Mouse (Mus musculus): ENCODE data around the gene Ky. TPM values are rescaled to one million over a fixed set of nuclear protein-coding genes. Genes with fewer than 3 reads are reported as not detected.

Gene Ky
- 1 to 10 TPM; 1.7 to 5.1 (median 2.1) TPM for total RNA-seq (2022)

- no peak for DNase-seq (ENCODE audit: low spot score in 2 of 2)
Observed at GRCm38 (mm10) chr9:102505700-102506585, at the start of gene Ky. Gene Ky, plus strand, starts transcription at chr9:102505750.

GRCm38 (mm10) chr9:102462251-102462650 lies 43.3 kb upstream of the Ky start:
- DNase-seq (ENCODE audit: low spot score in 2 of 2), result no peak

- no peak for DNase-seq (ENCODE audit: low spot score in 2 of 2)
Observed at GRCm38 (mm10) chr9:102465044-102465443, 40.5 kb upstream of the Ky start.

DNA sequence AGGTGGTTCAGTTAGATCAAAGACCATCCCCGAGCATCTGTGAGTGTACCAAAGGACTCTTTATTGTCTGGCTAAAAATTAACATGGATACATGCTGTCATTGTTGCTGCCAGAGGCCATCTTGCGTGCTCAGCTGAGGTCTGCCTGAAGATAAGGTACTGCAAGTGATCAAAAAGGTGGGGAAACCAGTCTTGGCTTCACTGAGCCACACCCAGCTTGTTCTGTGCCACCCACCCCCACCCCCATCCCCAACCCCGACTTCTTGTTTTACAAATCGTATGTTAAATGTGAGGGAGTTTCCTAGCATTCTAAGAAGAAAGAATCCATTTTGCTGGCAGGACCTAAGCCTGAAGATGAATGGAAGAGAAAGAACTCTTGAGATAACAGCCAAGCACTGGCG lies 39.8 kb upstream of the Ky start:
- no peak for DNase-seq (ENCODE audit: low spot score in 2 of 2)

DNA sequence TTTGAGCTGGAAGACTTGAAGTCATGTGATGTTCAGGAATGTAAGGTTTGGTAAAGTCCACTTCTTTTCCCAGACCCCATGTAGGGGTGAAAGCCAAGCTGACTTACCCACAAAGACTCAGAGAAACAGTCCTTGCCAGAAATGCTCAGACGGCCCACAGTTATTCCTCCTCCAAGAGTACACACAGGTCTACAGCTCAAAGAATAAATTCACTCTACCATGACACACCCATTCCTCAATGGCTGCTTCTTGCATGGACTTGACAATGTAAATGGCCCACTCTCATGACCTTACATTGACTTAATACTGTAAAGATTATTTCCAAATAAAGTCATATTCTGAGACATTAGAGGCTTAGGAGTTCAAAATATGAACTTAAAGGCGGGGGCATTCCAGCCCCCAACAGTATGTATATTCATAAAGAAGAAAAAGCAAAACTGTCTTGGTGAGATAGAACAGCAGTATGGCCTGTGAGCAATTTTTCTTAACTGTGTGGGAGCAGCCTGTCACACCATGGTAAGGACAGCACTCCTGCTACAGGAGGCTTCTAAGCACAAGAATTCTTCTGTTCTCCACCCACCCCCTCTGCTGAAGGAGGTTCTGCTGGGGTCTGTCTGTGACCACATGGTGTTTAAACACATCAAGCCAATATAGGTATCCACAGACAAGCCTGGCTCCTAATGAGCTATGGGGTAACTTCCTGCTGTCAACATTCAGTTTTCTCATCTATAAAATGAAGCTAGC lies 35.3 kb upstream of the Ky start:
- no peak for DNase-seq (ENCODE audit: low spot score in 2 of 2)

GRCm38 (mm10) chr9:102477767-102478450 lies 27.6 kb upstream of the Ky start:
- peak in 1 of 2 experiments; percentile 75 for DNase-seq (ENCODE audit: low spot score in 2 of 2)

- DNase-seq (ENCODE audit: low spot score in 2 of 2), result no peak
Observed at GRCm38 (mm10) chr9:102478451-102478835, 27.1 kb upstream of the Ky start.

- DNase-seq (ENCODE audit: low spot score in 2 of 2), result no peak
Observed at GRCm38 (mm10) chr9:102479022-102479421, 26.5 kb upstream of the Ky start.

DNA sequence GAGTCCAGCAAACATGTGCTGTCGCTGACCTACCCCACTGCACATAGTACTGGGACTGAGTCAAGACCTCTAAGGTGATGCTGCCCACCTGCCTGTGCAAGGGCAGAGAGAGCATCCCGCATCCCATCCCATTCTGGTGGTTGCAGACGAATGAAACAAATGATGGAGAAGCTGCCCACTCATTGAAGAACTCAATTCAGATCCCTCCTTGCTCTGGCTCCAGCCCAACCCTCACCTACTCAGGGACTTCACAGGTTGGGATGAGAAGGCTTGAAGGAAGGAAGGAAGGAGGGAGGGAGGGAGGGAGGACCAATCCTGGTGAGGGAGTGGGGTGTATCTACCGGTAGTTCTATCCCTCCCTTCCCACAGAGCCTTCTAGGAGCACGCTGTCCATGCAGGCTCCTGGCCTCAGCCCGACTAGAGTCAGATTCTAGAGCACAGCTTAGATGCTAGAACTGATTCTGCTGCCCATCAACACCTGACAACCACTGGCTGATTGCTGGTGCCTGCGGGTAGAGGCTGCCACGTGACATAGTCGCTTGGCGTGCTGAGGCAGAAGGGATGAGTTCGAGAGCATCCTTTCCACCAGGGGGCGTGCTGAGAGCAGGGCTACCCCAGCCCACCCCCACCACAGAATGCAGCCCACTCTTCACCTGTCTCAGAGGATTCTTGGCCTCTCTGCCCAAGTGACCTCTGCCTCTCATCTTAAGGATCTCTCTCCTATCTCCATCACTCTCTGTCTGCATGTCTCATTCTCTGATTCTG lies 13.3 kb upstream of the Ky start:
- DNase-seq (ENCODE audit: low spot score in 2 of 2), result no peak

DNA sequence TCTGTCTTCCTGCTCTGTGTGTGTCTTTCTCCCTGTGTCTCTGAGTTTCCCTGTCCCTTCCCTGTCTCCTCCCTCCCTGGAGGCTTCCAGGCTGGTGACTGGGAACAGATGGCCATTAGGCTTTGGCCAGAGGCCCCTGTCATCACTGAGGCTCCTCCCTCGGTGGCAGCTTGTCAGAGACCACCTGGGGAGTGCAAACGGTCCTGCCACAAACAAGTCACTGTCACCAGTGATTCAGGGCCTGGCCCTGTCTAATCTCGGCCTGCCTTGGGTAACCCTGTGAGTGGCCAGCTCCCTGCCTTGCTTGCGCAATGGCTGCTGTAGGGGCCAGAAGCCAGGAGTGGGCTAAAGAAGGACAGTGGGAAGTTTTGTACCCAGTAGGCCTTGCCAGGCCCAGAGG lies 12.5 kb upstream of the Ky start:
- no peak for DNase-seq (ENCODE audit: low spot score in 2 of 2)

DNA sequence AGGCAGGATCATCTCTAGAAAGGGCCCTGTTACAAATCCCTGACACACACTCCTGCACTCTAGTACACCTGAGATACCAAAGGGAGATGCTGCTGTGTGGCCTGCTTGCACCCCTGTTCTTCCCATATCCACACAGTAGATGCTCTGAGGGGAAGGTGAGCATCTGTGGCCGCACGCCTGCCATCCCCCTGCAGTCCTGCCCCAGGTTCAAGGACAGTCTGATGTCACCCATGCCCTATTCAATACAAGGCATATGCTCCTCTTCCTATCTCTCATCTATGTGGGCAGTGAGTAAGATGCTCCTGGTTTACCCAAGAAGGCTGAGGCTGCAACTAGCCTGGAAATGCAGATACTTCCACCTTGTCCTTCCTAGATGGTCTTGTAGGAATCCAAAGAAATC lies 11.6 kb upstream of the Ky start:
- DNase-seq (ENCODE audit: low spot score in 2 of 2), result no peak

DNA sequence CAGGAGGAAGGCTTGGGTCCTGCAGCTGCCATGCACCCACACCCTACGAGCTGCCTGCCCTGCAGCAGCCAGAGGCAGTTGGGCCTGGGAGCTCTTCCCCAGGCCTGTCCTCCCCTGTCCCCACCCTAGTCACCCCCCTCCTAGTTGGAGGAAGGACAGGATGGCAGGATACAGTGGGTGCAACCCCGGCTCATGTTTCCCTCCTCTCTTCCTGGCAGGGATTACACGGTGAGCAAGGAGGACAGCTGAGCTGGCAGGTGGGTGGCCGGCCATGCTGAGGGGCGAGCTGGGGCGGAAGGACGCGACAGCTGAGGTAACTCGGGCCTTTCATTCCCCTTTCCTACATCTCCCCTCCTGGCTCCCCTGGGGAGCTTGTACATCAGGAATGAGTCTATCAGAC lies 11.1 kb upstream of the Ky start:
- DNase-seq (ENCODE audit: low spot score in 2 of 2), result no peak

DNA sequence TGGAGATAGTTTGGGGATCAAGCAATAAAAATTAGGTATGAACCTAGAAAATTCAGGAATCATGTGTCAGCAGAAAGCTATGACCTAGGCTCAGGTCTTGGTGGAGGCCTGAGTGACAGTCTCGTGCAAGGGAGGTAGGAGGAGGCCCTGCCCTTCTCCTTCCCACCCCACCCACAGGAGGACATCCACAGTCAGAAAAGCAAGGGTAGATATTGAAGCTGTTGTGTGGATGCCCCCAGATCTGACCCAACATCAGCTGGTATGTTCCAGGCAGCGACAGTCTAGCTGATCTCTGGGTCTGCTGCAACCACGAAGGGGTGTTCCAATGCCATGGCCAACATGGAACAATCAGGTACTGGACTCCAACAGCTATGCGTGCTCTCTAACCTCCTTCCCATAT lies 10.3 kb upstream of the Ky start:
- DNase-seq (ENCODE audit: low spot score in 2 of 2), result no peak

- DNase-seq (ENCODE audit: low spot score in 2 of 2), result peak in 1 of 2 experiments; percentile 61
Observed at GRCm38 (mm10) chr9:102496481-102497041, 9.0 kb upstream of the Ky start.

GRCm38 (mm10) chr9:102497089-102497690 lies 8.4 kb upstream of the Ky start:
- no peak for DNase-seq (ENCODE audit: low spot score in 2 of 2)

DNA sequence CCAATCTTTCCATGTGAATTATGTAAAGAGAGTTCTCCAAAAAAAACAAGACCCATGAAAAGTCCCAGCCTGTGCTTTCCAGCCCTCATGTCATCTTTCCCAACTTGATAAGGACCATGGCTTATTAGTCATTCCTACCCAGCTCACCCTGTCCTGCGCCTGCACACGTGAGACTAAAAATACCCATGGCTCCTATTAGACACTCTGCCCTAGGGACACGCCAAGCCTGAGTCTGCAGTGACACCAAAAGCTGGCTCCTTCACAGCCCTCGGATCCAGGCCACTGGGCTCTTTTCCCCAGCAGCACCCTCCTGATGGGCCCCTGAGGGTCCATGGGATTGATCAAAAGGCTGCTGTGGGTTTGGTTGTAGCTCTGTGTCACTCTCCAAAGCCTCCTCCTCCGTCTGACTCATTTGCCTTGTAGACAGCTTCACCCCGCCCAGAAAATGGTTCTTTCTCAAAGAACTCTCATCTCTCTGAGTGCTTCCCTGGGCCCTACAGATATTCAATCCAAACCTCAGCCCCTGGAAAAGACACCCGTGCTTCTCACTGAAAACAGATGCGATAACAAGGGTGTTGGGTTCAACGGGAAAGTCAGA lies 7.6 kb upstream of the Ky start:
- DNase-seq (ENCODE audit: low spot score in 2 of 2), result no peak

GRCm38 (mm10) chr9:102498701-102499100 lies 6.8 kb upstream of the Ky start:
- no peak for DNase-seq (ENCODE audit: low spot score in 2 of 2)

DNA sequence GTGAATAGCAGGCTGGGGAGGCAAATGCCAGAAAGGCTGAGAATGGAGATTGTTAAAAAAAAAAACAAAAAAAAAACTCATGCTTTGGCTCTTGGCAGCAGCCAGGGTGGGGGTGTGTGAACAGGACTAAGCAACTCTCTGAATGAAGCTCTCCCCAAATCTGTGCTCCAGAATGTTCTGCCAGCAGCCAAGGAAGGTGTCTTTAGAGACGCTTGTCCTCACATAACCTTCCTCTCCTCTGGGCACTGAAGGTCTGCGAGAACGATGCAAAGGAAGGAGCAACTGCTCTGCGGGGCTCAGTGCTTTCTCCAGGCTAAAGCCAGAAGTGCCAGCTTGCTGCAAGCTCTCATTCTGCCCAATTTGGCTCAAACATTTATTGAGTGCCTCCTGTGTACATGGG lies 6.3 kb upstream of the Ky start:
- DNase-seq (ENCODE audit: low spot score in 2 of 2), result peak in 1 of 2 experiments; percentile 84

DNA sequence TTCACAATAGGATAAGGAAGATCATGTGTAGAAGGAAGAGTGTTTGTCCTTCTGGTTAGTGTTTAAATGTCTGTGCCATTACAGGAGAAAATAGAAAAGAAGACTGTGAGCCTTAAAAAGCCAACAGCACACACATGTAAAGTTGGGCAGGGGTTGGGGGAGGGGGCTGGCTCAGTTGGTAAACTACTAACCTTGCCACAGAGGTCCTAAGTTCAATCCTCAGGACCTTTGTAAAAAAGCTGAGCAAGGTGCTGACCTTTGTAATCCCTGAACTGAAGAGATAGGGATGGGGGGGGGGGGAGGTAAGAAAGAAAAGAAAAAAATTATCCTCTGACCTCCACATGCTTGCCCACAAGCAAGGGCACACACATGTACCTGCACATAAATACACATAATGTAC lies 5.8 kb upstream of the Ky start:
- DNase-seq (ENCODE audit: low spot score in 2 of 2), result no peak

DNA sequence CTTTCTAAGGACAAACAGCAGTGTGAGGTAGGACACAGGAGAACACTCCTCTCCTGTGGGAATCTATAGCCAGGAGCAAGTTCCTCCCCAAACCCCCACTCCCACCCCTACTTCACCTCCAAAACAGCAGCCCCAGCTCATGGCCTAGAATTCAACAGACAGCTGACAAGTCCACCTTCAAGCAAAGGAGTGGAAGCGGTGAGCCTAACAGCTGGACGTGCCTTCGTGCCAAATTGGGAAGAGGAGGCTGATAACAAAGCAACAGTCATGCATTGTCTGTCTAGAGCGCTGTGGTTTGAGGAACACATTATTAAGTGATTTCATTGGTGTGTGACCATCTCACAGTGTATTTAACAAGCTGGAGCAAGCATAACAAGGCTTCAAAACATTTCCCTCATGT lies 4.4 kb upstream of the Ky start:
- DNase-seq (ENCODE audit: low spot score in 2 of 2), result no peak

Data from left cerebral cortex, adult 8-10 months (tissue).